Mouse (Mus musculus): ENCODE results near the gene Cacna1a. TPM values are rescaled to one million over a fixed set of nuclear protein-coding genes. Genes with fewer than 3 reads are reported as not detected.

Cacna1a gene
- polyA plus RNA-seq, 1 experiment: 30.0 TPM

GRCm38 (mm10) chr8:84561698-84562097 is 173.5 kb downstream of the Cacna1a start:
- Histone ChIP-seq H3K27ac (replicated peaks; ENCODE audit: low read depth, low read length) (no peak overlapping the region), H3K4me1 (ENCODE audit: control insufficient read depth, insufficient read depth, insufficient read length, low read length) (no peaks in the 10 kb centered on the region), H3K4me3 (ENCODE audit: insufficient read depth, low read depth, low read length) (no peak overlapping the region)

DNA sequence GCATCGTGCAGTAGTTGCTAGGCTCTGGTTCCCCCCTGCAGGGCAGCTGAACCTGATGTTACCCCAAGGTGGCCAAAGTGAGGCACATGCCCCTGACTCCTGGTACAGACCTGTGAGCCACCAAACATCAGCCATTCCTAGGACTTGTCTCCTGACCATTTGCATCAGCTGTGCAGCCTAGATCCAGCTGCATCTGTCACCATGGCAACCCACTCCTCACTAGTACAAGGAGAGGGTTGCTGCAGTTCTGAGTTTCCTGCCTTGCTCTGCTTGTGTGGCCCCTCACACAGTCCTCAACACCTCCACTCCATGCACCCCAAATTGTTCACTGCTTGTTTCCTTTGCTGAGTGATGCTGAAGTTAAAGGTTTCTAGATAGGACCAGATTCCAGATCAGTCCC is 175.8 kb downstream of the Cacna1a start:
- Histone ChIP-seq H3K4me3 (ENCODE audit: insufficient read depth, low read depth, low read length) (no peak overlapping the region), H3K27ac (replicated peaks; ENCODE audit: low read depth, low read length) (no peak overlapping the region), H3K4me1 (ENCODE audit: control insufficient read depth, insufficient read depth, insufficient read length, low read length) (no peaks in the 10 kb centered on the region)

- no peak overlapping the region for H3K27ac ChIP-seq (replicated peaks; ENCODE audit: low read depth, low read length)
- no peaks in the 10 kb centered on the region for H3K4me1 ChIP-seq (ENCODE audit: control insufficient read depth, insufficient read depth, insufficient read length, low read length)
- no peak overlapping the region for H3K4me3 ChIP-seq (ENCODE audit: insufficient read depth, low read depth, low read length)
Observed at GRCm38 (mm10) chr8:84565577-84566360, 177.5 kb downstream of the Cacna1a start.

GRCm38 (mm10) chr8:84566816-84567413 is 178.7 kb downstream of the Cacna1a start:
- Histone ChIP-seq H3K4me1 (ENCODE audit: control insufficient read depth, insufficient read depth, insufficient read length, low read length) (no peaks in the 10 kb centered on the region), H3K4me3 (ENCODE audit: insufficient read depth, low read depth, low read length) (no peak overlapping the region), H3K27ac (replicated peaks; ENCODE audit: low read depth, low read length) (no peak overlapping the region)

DNA sequence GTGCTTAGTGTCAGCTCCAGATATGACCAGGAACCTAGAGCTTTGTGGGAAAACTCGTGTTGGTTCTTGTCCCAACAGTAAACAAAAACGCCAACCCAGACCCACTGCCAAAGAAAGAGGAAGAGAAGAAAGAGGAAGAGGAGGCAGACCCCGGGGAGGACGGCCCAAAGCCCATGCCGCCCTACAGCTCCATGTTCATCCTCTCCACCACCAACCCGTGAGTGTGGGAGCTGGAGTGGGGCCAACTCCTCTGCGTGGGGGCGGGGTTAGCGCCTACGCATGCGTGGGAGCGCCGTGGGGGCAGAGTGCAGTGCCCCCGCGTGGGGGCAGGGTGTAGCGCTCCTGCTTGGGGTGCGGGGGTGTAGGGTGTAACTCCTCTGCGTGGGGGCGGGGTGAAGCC is 179.3 kb downstream of the Cacna1a start:
- no peak overlapping the region for H3K27ac ChIP-seq (replicated peaks; ENCODE audit: low read depth, low read length)
- H3K4me3 ChIP-seq (ENCODE audit: insufficient read depth, low read depth, low read length): no peak overlapping the region
- H3K4me1 ChIP-seq (ENCODE audit: control insufficient read depth, insufficient read depth, insufficient read length, low read length): no peaks in the 10 kb centered on the region

DNA sequence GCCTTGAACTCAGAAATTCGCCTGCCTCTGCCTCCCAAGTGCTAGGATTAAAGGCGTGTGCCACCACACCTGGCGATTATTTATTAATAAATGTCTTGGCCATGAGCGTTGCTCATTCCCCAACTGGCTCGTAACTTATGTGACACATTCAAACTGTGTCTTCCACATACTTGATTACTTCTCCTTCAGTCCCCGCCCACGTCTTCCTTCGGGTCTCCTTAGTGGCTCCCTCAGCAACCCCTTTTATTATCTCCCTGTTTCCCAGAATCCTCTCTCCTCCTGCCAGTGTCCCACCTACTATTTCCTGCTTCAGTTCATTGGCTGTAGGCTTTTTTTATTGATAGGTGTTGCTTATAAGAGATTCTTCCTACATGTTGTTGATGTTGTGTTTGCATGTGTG is 180.5 kb downstream of the Cacna1a start:
- Histone ChIP-seq H3K4me1 (ENCODE audit: control insufficient read depth, insufficient read depth, insufficient read length, low read length) (no peaks in the 10 kb centered on the region), H3K4me3 (ENCODE audit: insufficient read depth, low read depth, low read length) (no peak overlapping the region), H3K27ac (replicated peaks; ENCODE audit: low read depth, low read length) (no peak overlapping the region)

DNA sequence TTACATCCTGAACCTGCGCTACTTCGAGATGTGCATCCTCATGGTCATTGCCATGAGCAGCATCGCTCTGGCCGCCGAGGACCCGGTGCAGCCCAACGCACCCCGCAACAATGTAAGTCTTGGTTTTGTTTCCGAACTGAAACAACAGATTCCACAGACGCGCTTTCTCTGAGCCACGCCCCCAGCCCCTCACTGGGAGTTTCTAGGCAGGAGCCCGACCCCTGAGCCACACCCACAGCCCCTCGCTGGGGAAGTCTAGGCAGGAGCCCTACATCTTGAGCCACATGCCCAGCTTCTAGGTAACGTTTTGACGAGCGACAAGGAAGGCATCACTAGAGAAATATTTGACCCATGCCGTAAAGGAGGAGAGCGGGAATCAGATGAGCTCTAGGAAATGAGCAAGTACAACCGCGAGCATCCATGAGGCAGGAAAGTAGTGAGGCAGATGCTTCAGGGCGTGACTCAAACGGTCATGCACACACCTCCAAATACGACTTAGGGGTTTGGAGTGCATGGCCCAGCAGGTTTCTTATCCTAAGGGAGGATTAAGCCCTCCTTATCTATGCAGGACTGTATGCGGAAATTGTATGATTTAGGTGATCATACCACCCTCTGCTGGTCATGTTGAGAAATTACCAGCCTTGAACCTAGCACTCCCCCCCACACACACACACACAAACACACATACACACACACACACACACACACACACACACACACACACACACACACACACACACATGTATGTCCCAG is 181.9 kb downstream of the Cacna1a start:
- no peak overlapping the region for H3K27ac ChIP-seq (replicated peaks; ENCODE audit: low read depth, low read length)
- H3K4me3 ChIP-seq (ENCODE audit: insufficient read depth, low read depth, low read length): no peak overlapping the region
- H3K4me1 ChIP-seq (ENCODE audit: control insufficient read depth, insufficient read depth, insufficient read length, low read length): no peaks in the 10 kb centered on the region

DNA sequence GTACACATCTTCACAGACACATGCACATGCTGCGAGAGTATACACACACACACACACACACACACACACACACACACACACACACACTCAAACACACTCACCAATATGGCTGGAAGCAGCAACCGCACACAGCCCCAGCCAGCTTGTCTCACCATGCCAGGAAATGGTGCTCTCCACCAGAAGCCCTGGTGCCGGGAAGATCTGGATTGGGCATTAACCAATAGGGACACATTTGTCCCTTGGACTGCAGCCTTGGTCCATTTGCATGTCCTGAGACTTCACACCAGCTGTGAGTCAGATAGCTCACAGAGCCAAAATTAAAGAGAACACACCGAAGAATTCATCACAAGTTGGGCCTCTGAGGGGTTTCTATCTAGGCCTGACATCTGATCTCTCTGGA is 189.2 kb downstream of the Cacna1a start:
- no peak overlapping the region for H3K4me3 ChIP-seq (ENCODE audit: insufficient read depth, low read depth, low read length)
- H3K27ac ChIP-seq (replicated peaks; ENCODE audit: low read depth, low read length): no peak overlapping the region
- H3K4me1 ChIP-seq (ENCODE audit: control insufficient read depth, insufficient read depth, insufficient read length, low read length): no peaks in the 10 kb centered on the region

DNA sequence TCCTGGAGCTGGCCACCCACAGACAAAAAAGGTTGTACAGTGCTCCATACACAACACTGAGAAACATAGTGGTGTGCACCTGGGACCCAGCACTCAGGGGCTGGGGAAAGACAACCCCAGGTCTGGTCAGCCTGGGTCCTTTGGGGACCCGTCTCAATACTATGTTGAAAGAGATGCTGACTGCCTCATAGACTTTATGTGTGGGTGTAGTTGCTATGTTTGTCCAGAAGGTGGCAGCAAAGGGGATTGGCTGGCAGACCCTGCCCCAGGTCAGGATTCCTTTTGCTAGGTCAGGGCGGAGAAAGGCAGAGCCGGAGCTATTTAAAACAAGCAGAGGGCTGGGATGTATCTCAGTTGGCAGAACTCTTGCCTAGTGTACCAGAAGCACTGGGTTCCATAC is 191.4 kb downstream of the Cacna1a start:
- Histone ChIP-seq H3K4me1 (ENCODE audit: control insufficient read depth, insufficient read depth, insufficient read length, low read length) (no peaks in the 10 kb centered on the region), H3K27ac (replicated peaks; ENCODE audit: low read depth, low read length) (no peak overlapping the region), H3K4me3 (ENCODE audit: insufficient read depth, low read depth, low read length) (no peak overlapping the region)

DNA sequence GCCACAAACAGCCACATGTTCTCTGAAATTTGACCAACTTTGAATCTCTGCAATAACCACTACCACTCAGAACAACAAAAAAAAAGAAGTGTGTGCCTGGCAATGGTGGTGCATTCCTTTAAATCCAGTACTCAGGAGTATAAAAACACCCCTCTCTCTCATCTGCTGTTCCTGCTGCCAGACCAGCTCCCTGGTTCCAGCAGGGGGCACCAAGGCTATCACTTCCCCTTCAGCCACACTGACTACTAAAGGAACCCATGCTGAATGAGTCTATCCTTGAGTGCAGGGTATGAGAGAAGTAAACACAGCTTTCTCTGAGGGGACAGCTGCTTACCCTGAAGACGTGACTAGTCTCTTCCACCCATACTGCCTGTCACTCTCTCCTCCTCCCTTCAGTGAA is 197.1 kb downstream of the Cacna1a start:
- no peak overlapping the region for H3K4me3 ChIP-seq (ENCODE audit: insufficient read depth, low read depth, low read length)
- H3K27ac ChIP-seq (replicated peaks; ENCODE audit: low read depth, low read length): no peak overlapping the region
- H3K4me1 ChIP-seq (ENCODE audit: control insufficient read depth, insufficient read depth, insufficient read length, low read length): no peaks in the 10 kb centered on the region

DNA sequence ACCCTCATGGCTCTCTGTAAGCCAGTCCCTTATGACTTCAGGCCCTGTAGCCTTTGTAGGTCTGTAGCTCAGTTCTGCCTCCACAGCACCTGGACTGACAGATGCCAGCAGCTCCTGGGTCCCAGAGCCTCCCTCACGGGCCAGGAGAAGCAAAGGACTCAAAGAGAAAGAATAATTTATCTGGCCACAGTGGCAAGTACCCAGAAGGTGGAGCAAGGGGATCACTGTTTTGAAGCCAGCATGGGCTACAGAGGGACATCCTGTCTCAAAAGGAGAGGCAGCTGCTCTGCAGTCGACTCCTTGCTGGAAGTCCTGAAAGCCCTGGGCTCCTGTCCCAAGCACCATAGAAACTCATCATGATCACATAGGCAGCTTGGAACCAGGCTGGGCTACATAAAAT is 198.0 kb downstream of the Cacna1a start:
- Histone ChIP-seq H3K4me1 (ENCODE audit: control insufficient read depth, insufficient read depth, insufficient read length, low read length) (no peaks in the 10 kb centered on the region), H3K4me3 (ENCODE audit: insufficient read depth, low read depth, low read length) (no peak overlapping the region), H3K27ac (replicated peaks; ENCODE audit: low read depth, low read length) (no peak overlapping the region)

GRCm38 (mm10) chr8:84588498-84588897 is 200.3 kb downstream of the Cacna1a start:
- Histone ChIP-seq H3K4me1 (ENCODE audit: control insufficient read depth, insufficient read depth, insufficient read length, low read length) (no peaks in the 10 kb centered on the region), H3K27ac (replicated peaks; ENCODE audit: low read depth, low read length) (no peak overlapping the region)

GRCm38 (mm10) chr8:84592015-84592662 is 203.9 kb downstream of the Cacna1a start:
- no peak overlapping the region for H3K4me3 ChIP-seq (ENCODE audit: insufficient read depth, low read depth, low read length)
- H3K27ac ChIP-seq (replicated peaks; ENCODE audit: low read depth, low read length): no peak overlapping the region
- no peaks in the 10 kb centered on the region for H3K4me1 ChIP-seq (ENCODE audit: control insufficient read depth, insufficient read depth, insufficient read length, low read length)

More at GRCm38 (mm10) chr8:84588498-84588897, 200.3 kb downstream of the Cacna1a start:
- no peak overlapping the region for H3K4me3 ChIP-seq (ENCODE audit: insufficient read depth, low read depth, low read length)

DNA sequence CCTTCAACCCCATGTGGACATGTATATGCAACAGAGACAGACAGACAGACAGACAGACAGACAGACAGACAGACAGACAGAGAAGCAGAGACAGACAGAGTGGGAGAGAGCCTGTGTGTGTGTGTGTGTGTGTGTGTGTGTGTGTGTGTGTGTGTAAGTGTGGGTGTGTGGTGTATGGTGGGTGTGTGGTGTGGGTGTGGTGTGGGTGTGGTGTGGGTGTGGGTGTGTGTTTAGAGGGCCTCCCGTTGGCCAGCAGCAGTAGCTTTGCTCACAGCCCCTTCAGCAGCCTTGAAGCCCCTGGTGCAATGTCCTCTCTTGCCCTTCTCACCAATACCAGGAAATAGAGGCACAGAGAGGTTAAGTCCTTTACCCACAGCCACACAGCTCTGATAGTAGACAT is 204.9 kb downstream of the Cacna1a start:
- no peak overlapping the region for H3K4me3 ChIP-seq (ENCODE audit: insufficient read depth, low read depth, low read length)
- H3K4me1 ChIP-seq (ENCODE audit: control insufficient read depth, insufficient read depth, insufficient read length, low read length): no peaks in the 10 kb centered on the region
- H3K27ac ChIP-seq (replicated peaks; ENCODE audit: low read depth, low read length): no peak overlapping the region

GRCm38 (mm10) chr8:84594099-84594780 is 206.0 kb downstream of the Cacna1a start:
- H3K4me1 ChIP-seq (ENCODE audit: control insufficient read depth, insufficient read depth, insufficient read length, low read length): peaks cover 4% of the 10 kb centered on the region
- no peak overlapping the region for H3K27ac ChIP-seq (replicated peaks; ENCODE audit: low read depth, low read length)
- no peak overlapping the region for H3K4me3 ChIP-seq (ENCODE audit: insufficient read depth, low read depth, low read length)

Measured in brown adipose tissue, adult 24 weeks (tissue).